Mouse (Mus musculus) macrophage (primary cell): ENCODE measurements around the gene Slc36a4. TPM values are rescaled to one million over a fixed set of nuclear protein-coding genes. Genes with fewer than 3 reads are reported as not detected.

Experiments
- H3K27ac ChIP-seq: fragments of 350-480 bp; formaldehyde crosslinking; 2 replicates; pipeline ENCODE4 v1.9.0; 2021
- H3K36me3 ChIP-seq: fragments of 350-480 bp; formaldehyde crosslinking; 2 replicates; pipeline ENCODE4 v1.9.0; 2021; ENCODE audit errors: inconsistent target
- H3K4me3 ChIP-seq: fragments of 350-480 bp; formaldehyde crosslinking; 2 replicates; pipeline ENCODE4 v1.9.0; 2021; ENCODE audit errors: inconsistent target
- H3K79me2 ChIP-seq: fragments of 350-480 bp; formaldehyde crosslinking; 2 replicates; pipeline ENCODE4 v1.9.0; 2021; ENCODE audit errors: inconsistent target
- WGBS: methylation state at CpG from one replicate; pipeline ENCODE4 v1.1.7; 2026; ENCODE audit warnings: inconsistent platforms; ENCODE audit not compliant: missing documents; 5-methylcytosine and 5-hydroxymethylcytosine counted together
- polyA plus RNA-seq: library from polyadenylated mRNA; stranded (reverse); fragments of 250-400 nt; gene quantifications from 3 replicates; pipeline ENCODE4 v1.2.4, GENCODE M21; 2018; ENCODE audit warnings: inconsistent platforms
- total RNA-seq, 78 experiments: library from RNA; depleted of rRNA; stranded (reverse); fragments of 250-400 nt; gene quantifications; 1 replicate in 9 of 78; 2 replicates in 24 of 78; 3 replicates in 43 of 78; 4 replicates in 2 of 78; pipeline ENCODE4 v1.2.4; 2018; ENCODE audit warnings: inconsistent platforms in 56 of 78

Gene Slc36a4
- 10 to 100 TPM in 19 of 26 experiments, 1 to 10 TPM in 7; 4.9 to 41.5 (median 24.9) TPM for total RNA-seq (2018; cell fraction: chromatin; rRNA removed)
- total RNA-seq (2018; cell fraction: cytosol; rRNA removed), result 10 to 100 TPM; 16.6 to 41.8 (median 24.7) TPM
- 10 to 100 TPM in 25 of 26 experiments, 1 to 10 TPM in 1; 9.1 to 58.7 (median 30.0) TPM for total RNA-seq (2018; cell fraction: nucleus; rRNA removed)
- polyA plus RNA-seq, result 21.2 to 26.7 TPM (median 21.7 TPM) in 3 replicates

- WGBS, result under 1% methylated on average over 67 of the region's 75 CpGs
These were observed at the start of gene Slc36a4 for GRCm38 (mm10) chr9:15709599-15710381. Gene Slc36a4, plus strand, starts transcription at chr9:15709738.

GRCm38 (mm10) chr9:15664606-15665005 is 44.9 kb upstream of the Slc36a4 start:
- Histone ChIP-seq H3K79me2 (no peaks in the 10 kb centered on the region), H3K36me3 (no peaks in the 10 kb centered on the region), H3K4me3 (no peak overlapping the region), H3K27ac (no peak overlapping the region)
- 81% methylated on average over 7 of the region's 7 CpGs for WGBS

More at GRCm38 (mm10) chr9:15709599-15710381, at the start of gene Slc36a4:
- peaks cover 47% of the 10 kb centered on the region for H3K79me2 ChIP-seq
- peak within 1 kb of the TSS; percentile 78 for H3K27ac ChIP-seq
- H3K36me3 ChIP-seq, result no peaks in the 10 kb centered on the region
- H3K4me3 ChIP-seq, result peak within 1 kb of the TSS; percentile 58

GRCm38 (mm10) chr9:15669452-15669851 is 40.1 kb upstream of the Slc36a4 start:
- Histone ChIP-seq H3K4me3 (no peak overlapping the region), H3K79me2 (no peaks in the 10 kb centered on the region), H3K27ac (no peak overlapping the region), H3K36me3 (no peaks in the 10 kb centered on the region)
- WGBS, result 58% methylated on average over 3 of the region's 3 CpGs

GRCm38 (mm10) chr9:15670002-15670527 is 39.5 kb upstream of the Slc36a4 start:
- H3K36me3 ChIP-seq, result no peaks in the 10 kb centered on the region
- H3K27ac ChIP-seq, result no peak overlapping the region
- WGBS, result 82% methylated on average over 5 of the region's 5 CpGs
- H3K4me3 ChIP-seq, result no peak overlapping the region
- no peaks in the 10 kb centered on the region for H3K79me2 ChIP-seq

GRCm38 (mm10) chr9:15672251-15672650 is 37.3 kb upstream of the Slc36a4 start:
- 0% methylated on average over 1 of the region's 1 CpGs for WGBS
- Histone ChIP-seq H3K79me2 (no peaks in the 10 kb centered on the region), H3K4me3 (no peak overlapping the region), H3K36me3 (no peaks in the 10 kb centered on the region), H3K27ac (no peak overlapping the region)

- Histone ChIP-seq H3K79me2 (no peaks in the 10 kb centered on the region), H3K27ac (no peak overlapping the region), H3K4me3 (no peak overlapping the region), H3K36me3 (no peaks in the 10 kb centered on the region)
- WGBS, result 77% methylated on average over 2 of the region's 2 CpGs
These were observed 27.6 kb upstream of the Slc36a4 start for GRCm38 (mm10) chr9:15681855-15682466.

GRCm38 (mm10) chr9:15685215-15685614 is 24.3 kb upstream of the Slc36a4 start:
- WGBS, result 17% methylated on average over 4 of the region's 4 CpGs
- Histone ChIP-seq H3K36me3 (no peaks in the 10 kb centered on the region), H3K79me2 (no peaks in the 10 kb centered on the region), H3K4me3 (no peak overlapping the region), H3K27ac (no peak overlapping the region)

GRCm38 (mm10) chr9:15687358-15687757 is 22.2 kb upstream of the Slc36a4 start:
- 91% methylated on average over 5 of the region's 5 CpGs for WGBS
- Histone ChIP-seq H3K36me3 (no peaks in the 10 kb centered on the region), H3K79me2 (no peaks in the 10 kb centered on the region), H3K4me3 (no peak overlapping the region), H3K27ac (no peak overlapping the region)

GRCm38 (mm10) chr9:15693847-15694246 is 15.7 kb upstream of the Slc36a4 start:
- Histone ChIP-seq H3K79me2 (no peaks in the 10 kb centered on the region), H3K27ac (no peak overlapping the region)
- WGBS, result 51% methylated on average over 4 of the region's 4 CpGs

GRCm38 (mm10) chr9:15694989-15695388 is 14.5 kb upstream of the Slc36a4 start:
- no peaks in the 10 kb centered on the region for H3K79me2 ChIP-seq
- H3K36me3 ChIP-seq, result no peaks in the 10 kb centered on the region
- H3K4me3 ChIP-seq, result no peak overlapping the region
- no peak overlapping the region for H3K27ac ChIP-seq
- 76% methylated on average over 5 of the region's 5 CpGs for WGBS

More at GRCm38 (mm10) chr9:15693847-15694246, 15.7 kb upstream of the Slc36a4 start:
- Histone ChIP-seq H3K36me3 (no peaks in the 10 kb centered on the region), H3K4me3 (no peak overlapping the region)

- Histone ChIP-seq H3K27ac (no peak overlapping the region), H3K4me3 (no peak overlapping the region), H3K36me3 (no peaks in the 10 kb centered on the region), H3K79me2 (peaks cover 6% of the 10 kb centered on the region)
- 79% methylated on average over 8 of the region's 10 CpGs for whole genome bisulfite sequencing
These were observed 3.8 kb upstream of the Slc36a4 start for GRCm38 (mm10) chr9:15705706-15706105.

- Histone ChIP-seq H3K36me3 (no peaks in the 10 kb centered on the region), H3K4me3 (peak overlapping the region; percentile 27), H3K27ac (peak overlapping the region; percentile 78), H3K79me2 (peaks cover 40% of the 10 kb centered on the region)
- WGBS, result 26% methylated on average over 14 of the region's 14 CpGs
These were observed 449 bp upstream of the Slc36a4 start for GRCm38 (mm10) chr9:15708979-15709598.

GRCm38 (mm10) chr9:15710821-15711565 is 1.5 kb downstream of the Slc36a4 start:
- no peak overlapping the region for H3K4me3 ChIP-seq
- 96% methylated on average over 13 of the region's 13 CpGs for WGBS

GRCm38 (mm10) chr9:15711676-15712075 is 2.1 kb downstream of the Slc36a4 start:
- Histone ChIP-seq H3K4me3 (no peak overlapping the region), H3K27ac (peak overlapping the region; percentile 15; the same call in 1 of the 2 replicates), H3K36me3 (no peaks in the 10 kb centered on the region), H3K79me2 (peaks cover 66% of the 10 kb centered on the region)
- 95% methylated on average over 6 of the region's 7 CpGs for WGBS

More at GRCm38 (mm10) chr9:15710821-15711565, 1.5 kb downstream of the Slc36a4 start:
- Histone ChIP-seq H3K36me3 (no peaks in the 10 kb centered on the region), H3K27ac (0 out of 2 replicates have a peak overlapping the region, but pooled peaks have one; percentile 15), H3K79me2 (peaks cover 59% of the 10 kb centered on the region)
